Mouse (Mus musculus) neural tube, embryonic 12.5 days (tissue): ENCODE measurements around the gene Nlrp4f. TPM values are rescaled to one million over a fixed set of nuclear protein-coding genes. Genes with fewer than 3 reads are reported as not detected.

Source experiments
- ATAC-seq: fragments of 200-750 bp; cut with Nextera tagmentation; 2 replicates; pipeline ENCODE4 v1.8.0; 2017; ENCODE audit warnings: low read depth, mild to moderate bottlenecking, moderate TSS enrichment, moderate library complexity; ENCODE audit not compliant: low FRiP score
- H3K27ac ChIP-seq: fragments of 300-500 bp; sonication (generic); 2 replicates; pipeline ENCODE4 v1.5.1; 2016
- H3K27me3 ChIP-seq: fragments of 300-500 bp; sonication (generic); replicated peaks from 2 replicates; pipeline ENCODE4 v1.6.1; 2016; ENCODE audit warnings: mild to moderate bottlenecking
- H3K36me3 ChIP-seq: fragments of 300-500 bp; sonication (generic); 2 replicates; pipeline ENCODE4 v1.6.1; 2016; ENCODE audit warnings: mild to moderate bottlenecking
- H3K4me1 ChIP-seq: fragments of 300-500 bp; sonication (generic); 2 replicates; pipeline ENCODE4 v1.6.1; 2016
- H3K4me2 ChIP-seq: fragments of 300-500 bp; sonication (generic); replicated peaks from 2 replicates; pipeline ENCODE4 v1.6.1; 2016; ENCODE audit warnings: mild to moderate bottlenecking
- H3K4me3 ChIP-seq: fragments of 300-500 bp; sonication (generic); 2 replicates; pipeline ENCODE4 v1.5.1; 2016
- H3K9ac ChIP-seq: fragments of 300-500 bp; sonication (generic); 2 replicates; pipeline ENCODE4 v1.6.1; 2016; ENCODE audit warnings: mild to moderate bottlenecking
- H3K9me3 ChIP-seq: fragments of 300-500 bp; sonication (generic); 2 replicates; pipeline ENCODE4 v1.6.1; 2016; ENCODE audit warnings: mild to moderate bottlenecking
- WGBS: fragments of 180-500 bp; shearing (Covaris S2); methylation state at CpG from one replicate; pipeline ENCODE4 v1.1.7; 2016; 5-methylcytosine and 5-hydroxymethylcytosine counted together
- polyA plus RNA-seq: library from polyadenylated mRNA; unstranded; fragments of >200 nt; fragmentation: Nextera tagmentation; extraction: Ambion mirVana; gene quantifications from 2 replicates; pipeline ENCODE4 v1.2.1, GENCODE M21; 2016

Nlrp4f gene
- polyA plus RNA-seq, result 0.10 TPM in 1 of 2 replicates, not detected in the other

GRCm38 (mm10) chr13:65205877-65206276, at the start of gene Nlrp4f:
TSS of gene Nlrp4f (minus strand) at chr13:65205977.
- no peaks in the 10 kb centered on the region for H3K27me3 ChIP-seq
- H3K27ac ChIP-seq, result no peak within 1 kb of the TSS
- H3K4me1 ChIP-seq, result no peaks in the 10 kb centered on the region
- ATAC-seq, result no peak
- H3K4me2 ChIP-seq, result no peak within 1 kb of the TSS
- H3K36me3 ChIP-seq, result no peaks in the 10 kb centered on the region
- no peak within 1 kb of the TSS for H3K4me3 ChIP-seq
- peaks cover 9% of the 10 kb centered on the region; the same call in 1 of the 2 replicates for H3K9me3 ChIP-seq
- H3K9ac ChIP-seq, result no peak within 1 kb of the TSS
- 81% methylated on average over 10 of the region's 10 CpGs for WGBS

- ATAC-seq, result no peak
- H3K36me3 ChIP-seq, result peaks cover 22% of the 10 kb centered on the region
- H3K4me3 ChIP-seq, result no peak overlapping the region
- H3K4me1 ChIP-seq, result peaks cover 12% of the 10 kb centered on the region
- no peak overlapping the region for H3K4me2 ChIP-seq
- peaks cover 31% of the 10 kb centered on the region for H3K9me3 ChIP-seq
- H3K27me3 ChIP-seq, result no peaks in the 10 kb centered on the region
- no peak overlapping the region for H3K27ac ChIP-seq
- H3K9ac ChIP-seq, result no peak overlapping the region
- 92% methylated on average over 4 of the region's 4 CpGs for WGBS
These were observed 37.5 kb upstream of the Nlrp4f start for GRCm38 (mm10) chr13:65243273-65243672.

GRCm38 (mm10) chr13:65242319-65242787, 36.6 kb upstream of the Nlrp4f start:
- WGBS, result 39% methylated on average over 27 of the region's 27 CpGs
- Histone ChIP-seq H3K4me1 (peaks cover 12% of the 10 kb centered on the region), H3K36me3 (peaks cover 17% of the 10 kb centered on the region; the same call in 1 of the 2 replicates), H3K9ac (no peak overlapping the region), H3K27me3 (no peaks in the 10 kb centered on the region), H3K4me2 (peak overlapping the region; percentile 99), H3K27ac (no peak overlapping the region), H3K4me3 (peak overlapping the region; percentile 75), H3K9me3 (peaks cover 28% of the 10 kb centered on the region)
- ATAC-seq, result no peak

- peak; percentile 26 for ATAC-seq
These were observed 36.0 kb upstream of the Nlrp4f start for GRCm38 (mm10) chr13:65241627-65242318.

GRCm38 (mm10) chr13:65241099-65241626, 35.4 kb upstream of the Nlrp4f start:
- Histone ChIP-seq H3K4me3 (peak overlapping the region; percentile 75), H3K27ac (peak overlapping the region; percentile 43), H3K9ac (peak overlapping the region; percentile 74), H3K9me3 (peaks cover 23% of the 10 kb centered on the region), H3K4me2 (peak overlapping the region; percentile 99), H3K4me1 (peaks cover 12% of the 10 kb centered on the region), H3K27me3 (no peaks in the 10 kb centered on the region), H3K36me3 (peaks cover 16% of the 10 kb centered on the region; the same call in 1 of the 2 replicates)
- peak; percentile 87 for ATAC-seq
- under 1% methylated on average over 45 of the region's 45 CpGs for WGBS

More at GRCm38 (mm10) chr13:65241627-65242318, 36.0 kb upstream of the Nlrp4f start:
- 3% methylated on average over 51 of the region's 51 CpGs for WGBS
- Histone ChIP-seq H3K36me3 (peaks cover 16% of the 10 kb centered on the region; the same call in 1 of the 2 replicates), H3K4me1 (peaks cover 12% of the 10 kb centered on the region), H3K27ac (no peak overlapping the region), H3K4me3 (peak overlapping the region; percentile 75), H3K9me3 (peaks cover 25% of the 10 kb centered on the region), H3K9ac (peak overlapping the region; percentile 74), H3K27me3 (no peaks in the 10 kb centered on the region), H3K4me2 (peak overlapping the region; percentile 99)

- WGBS, result 2% methylated on average over 28 of the region's 28 CpGs
These were observed 34.8 kb upstream of the Nlrp4f start for GRCm38 (mm10) chr13:65240509-65241098.

GRCm38 (mm10) chr13:65237211-65237610, 31.4 kb upstream of the Nlrp4f start:
- H3K27ac ChIP-seq, result no peak overlapping the region
- no peaks in the 10 kb centered on the region for H3K9me3 ChIP-seq
- no peaks in the 10 kb centered on the region for H3K27me3 ChIP-seq
- no peak overlapping the region for H3K4me2 ChIP-seq
- 70% methylated on average over 9 of the region's 9 CpGs for WGBS
- H3K36me3 ChIP-seq, result no peaks in the 10 kb centered on the region
- H3K9ac ChIP-seq, result no peak overlapping the region
- H3K4me3 ChIP-seq, result no peak overlapping the region
- H3K4me1 ChIP-seq, result peaks cover 9% of the 10 kb centered on the region
- ATAC-seq, result no peak

More at GRCm38 (mm10) chr13:65240509-65241098, 34.8 kb upstream of the Nlrp4f start:
- Histone ChIP-seq H3K36me3 (peaks cover 13% of the 10 kb centered on the region; the same call in 1 of the 2 replicates), H3K9ac (peak overlapping the region; percentile 74), H3K9me3 (peaks cover 18% of the 10 kb centered on the region), H3K27me3 (no peaks in the 10 kb centered on the region), H3K4me1 (peaks cover 12% of the 10 kb centered on the region), H3K27ac (peak overlapping the region; percentile 43), H3K4me3 (peak overlapping the region; percentile 75), H3K4me2 (peak overlapping the region; percentile 99)
- peak; percentile 96 for ATAC-seq

- H3K36me3 ChIP-seq, result no peaks in the 10 kb centered on the region
- WGBS, result 84% methylated on average over 2 of the region's 2 CpGs
These were observed 20.9 kb upstream of the Nlrp4f start for GRCm38 (mm10) chr13:65226657-65227056.

GRCm38 (mm10) chr13:65225945-65226344, 20.2 kb upstream of the Nlrp4f start:
- no peak overlapping the region for H3K27ac ChIP-seq
- no peak for ATAC-seq
- H3K4me1 ChIP-seq, result no peaks in the 10 kb centered on the region
- H3K4me3 ChIP-seq, result no peak overlapping the region
- H3K9me3 ChIP-seq, result peaks cover 2% of the 10 kb centered on the region
- WGBS, result 63% methylated on average over 6 of the region's 6 CpGs
- H3K27me3 ChIP-seq, result no peaks in the 10 kb centered on the region
- no peak overlapping the region for H3K9ac ChIP-seq
- no peak overlapping the region for H3K4me2 ChIP-seq
- no peaks in the 10 kb centered on the region for H3K36me3 ChIP-seq

More at GRCm38 (mm10) chr13:65226657-65227056, 20.9 kb upstream of the Nlrp4f start:
- no peaks in the 10 kb centered on the region for H3K4me1 ChIP-seq
- H3K4me3 ChIP-seq, result no peak overlapping the region
- H3K27ac ChIP-seq, result no peak overlapping the region
- peaks cover 2% of the 10 kb centered on the region for H3K9me3 ChIP-seq
- H3K4me2 ChIP-seq, result no peak overlapping the region
- no peak overlapping the region for H3K9ac ChIP-seq
- no peak for ATAC-seq
- no peaks in the 10 kb centered on the region for H3K27me3 ChIP-seq

GRCm38 (mm10) chr13:65200667-65201066, 5.1 kb downstream of the Nlrp4f start:
- ATAC-seq, result no peak
- 0 out of 2 replicates have a peak, but pooled peaks cover 3% of the 10 kb centered on the region for H3K9me3 ChIP-seq
- H3K4me3 ChIP-seq, result no peak overlapping the region
- H3K9ac ChIP-seq, result no peak overlapping the region
- no peak overlapping the region for H3K27ac ChIP-seq
- H3K27me3 ChIP-seq, result no peaks in the 10 kb centered on the region
- H3K36me3 ChIP-seq, result no peaks in the 10 kb centered on the region
- H3K4me2 ChIP-seq, result no peak overlapping the region
- no peaks in the 10 kb centered on the region for H3K4me1 ChIP-seq
- 58% methylated on average over 1 of the region's 1 CpGs for WGBS

GRCm38 (mm10) chr13:65176472-65177091, 29.2 kb downstream of the Nlrp4f start:
- H3K4me3 ChIP-seq, result no peak overlapping the region
- no peaks in the 10 kb centered on the region for H3K4me1 ChIP-seq
- H3K9me3 ChIP-seq, result no peaks in the 10 kb centered on the region
- H3K27ac ChIP-seq, result no peak overlapping the region
- ATAC-seq, result peak; percentile 34; the same call in 1 of the 2 replicates
- no peak overlapping the region; the same call in 1 of the 2 replicates for H3K9ac ChIP-seq
- 60% methylated on average over 15 of the region's 15 CpGs for WGBS
- H3K4me2 ChIP-seq, result peak overlapping the region; percentile 60; the same call in 1 of the 2 replicates
- no peaks in the 10 kb centered on the region for H3K27me3 ChIP-seq
- no peaks in the 10 kb centered on the region for H3K36me3 ChIP-seq
